Mouse (Mus musculus) CH12.LX (cell line): Measurements from ENCODE around the gene Foxq1.

Source experiments
- CTCF ChIP-seq, 2 experiments: IDR thresholded peaks in 1 of 2; conservative IDR thresholded peaks in 1 of 2; 2 replicates each; pipeline ENCODE4 v1.5.1; 2011 to 2012; ENCODE audit warnings: low read depth in 2 of 2, low read length in 2 of 2, improper control_type of control experiment in 1 of 2, inconsistent platforms in 1 of 2, mild to moderate bottlenecking in 1 of 2, moderate library complexity in 1 of 2
- HCFC1 ChIP-seq: IDR thresholded peaks from 2 replicates; pipeline ENCODE4 v1.6.1; 2012; ENCODE audit warnings: low read depth, mild to moderate bottlenecking, inconsistent platforms, low read length, improper control_type of control experiment
- JUN ChIP-seq: IDR thresholded peaks from 2 replicates; pipeline ENCODE4 v1.6.1; 2011; ENCODE audit warnings: low read depth, mild to moderate bottlenecking, low read length, improper control_type of control experiment, moderate library complexity; ENCODE audit not compliant: insufficient read depth
- POLR2A ChIP-seq: IDR thresholded peaks from 2 replicates; pipeline ENCODE4 v1.6.1; 2011; ENCODE audit warnings: low read depth, mild to moderate bottlenecking, improper control_type of control experiment, low read length
- RAD21 ChIP-seq: IDR thresholded peaks from 2 replicates; pipeline ENCODE4 v1.6.1; 2011; ENCODE audit warnings: low read depth, mild to moderate bottlenecking, low read length, improper control_type of control experiment, moderate library complexity

DNA sequence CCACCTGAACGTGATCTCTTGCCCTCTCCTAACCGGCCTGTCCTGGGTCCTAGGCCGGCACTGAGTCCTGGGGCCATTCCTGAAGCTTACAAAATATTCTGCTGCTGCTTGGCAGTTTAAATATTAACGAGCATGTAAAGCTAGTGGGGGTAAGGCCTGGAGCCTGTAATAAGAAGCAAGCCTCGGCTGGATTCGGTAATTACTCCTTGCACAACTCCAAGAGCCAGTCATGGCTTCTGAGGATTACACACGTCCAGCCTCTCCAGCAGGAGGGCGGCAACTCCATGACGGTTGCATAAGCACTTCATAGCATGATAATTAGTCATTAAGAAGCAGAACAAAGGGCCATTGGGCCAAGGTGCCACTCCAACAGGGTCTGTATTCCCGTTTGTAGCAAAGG, 22.5 kb downstream of the Foxq1 start:
- TF ChIP-seq CTCF (conservative IDR thresholded peaks at IDR 0.05 in 1 of 2, IDR thresholded peaks at IDR 0.05 in 1 of 2; ENCODE audit: low read depth in 2 of 2, low read length in 2 of 2) (no peak), HCFC1 (no peak), POLR2A (no peak), JUN (no peak), RAD21 (no peak)
